Mouse (Mus musculus): ENCODE measurements around the gene Adcy6.

Adcy6 gene

DNA sequence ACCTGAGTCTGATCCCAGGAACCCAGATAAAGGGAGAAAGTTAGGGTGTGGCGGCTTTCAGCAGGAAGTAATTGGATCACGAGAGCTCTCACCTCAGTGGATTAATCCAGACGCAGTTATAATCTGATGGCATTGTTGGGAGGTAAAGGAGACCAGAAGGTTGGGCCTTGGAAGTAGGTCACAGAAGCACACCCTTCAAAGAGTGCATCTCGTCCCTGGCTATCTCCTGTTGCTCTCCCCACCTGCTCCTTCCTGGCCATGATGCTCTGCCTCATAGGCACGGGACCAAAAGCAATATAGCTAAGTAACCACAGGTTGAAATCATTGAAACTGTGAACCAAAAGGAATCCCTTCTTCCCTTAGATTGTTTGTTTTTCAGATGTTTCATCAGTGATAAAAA is 52.7 kb downstream of the Adcy6 start:
- no peak for DNase-seq (ENCODE audit: low read depth)

DNA sequence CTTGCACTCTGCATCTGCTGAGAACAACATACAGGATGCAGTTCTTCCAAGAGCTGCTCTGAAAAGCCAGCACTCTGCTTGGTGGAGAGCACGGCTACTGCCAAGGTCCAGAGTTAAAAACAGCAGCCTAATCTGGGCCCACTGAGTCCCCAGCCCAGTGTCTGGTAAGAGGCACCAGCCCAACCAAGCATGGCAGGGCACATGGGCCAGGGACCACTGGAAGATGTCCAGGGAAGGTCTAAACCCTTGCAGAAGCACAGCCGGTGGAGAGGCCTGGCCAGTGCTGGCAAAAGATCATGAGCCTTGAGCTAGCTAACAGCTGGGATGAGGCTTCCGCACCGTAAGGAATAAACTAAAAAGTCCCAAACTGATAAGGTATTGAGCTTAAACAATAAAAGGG is 54.0 kb downstream of the Adcy6 start:
- DNase-seq (ENCODE audit: low read depth) = no peak

DNA sequence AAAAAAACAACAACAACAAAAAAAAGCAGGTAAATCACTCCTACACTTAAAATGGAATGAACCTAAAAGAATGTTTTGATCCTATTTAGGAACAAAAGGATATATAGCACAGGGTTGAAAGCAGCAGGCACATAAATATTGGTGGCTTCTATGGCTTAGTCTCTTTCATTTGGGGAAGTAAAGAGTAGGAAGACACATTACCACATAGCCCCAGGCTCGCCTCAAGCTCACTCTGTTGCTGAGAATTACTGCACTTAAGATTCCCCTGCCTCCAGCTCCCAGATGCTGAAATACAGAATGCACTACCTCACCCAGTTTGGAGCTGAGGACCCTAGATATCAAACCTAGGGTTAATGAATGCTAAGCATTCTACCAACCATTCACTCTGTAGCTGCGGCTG is 57.1 kb downstream of the Adcy6 start:
- no peak for DNase-seq (ENCODE audit: low read depth)

DNA sequence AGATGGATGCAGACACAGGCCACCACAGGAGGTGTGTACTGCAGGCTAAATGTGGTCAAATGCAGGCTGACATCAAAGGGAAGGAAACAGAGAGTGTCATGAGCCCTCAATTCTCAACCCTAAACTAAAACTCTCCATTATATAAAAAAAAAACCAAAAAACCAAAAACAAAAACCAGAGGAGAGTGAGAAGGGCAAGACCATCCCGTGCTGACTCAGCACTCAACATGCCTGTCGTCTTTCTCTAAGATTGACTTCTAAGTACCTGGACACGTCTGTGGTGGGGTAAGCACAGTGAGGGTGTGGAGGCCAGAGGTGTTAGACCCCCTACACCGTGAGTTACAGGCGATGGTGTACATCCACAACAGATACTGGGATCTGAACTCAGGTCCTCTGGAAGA is 63.0 kb downstream of the Adcy6 start:
- DNase-seq (ENCODE audit: low read depth) = no peak

DNA sequence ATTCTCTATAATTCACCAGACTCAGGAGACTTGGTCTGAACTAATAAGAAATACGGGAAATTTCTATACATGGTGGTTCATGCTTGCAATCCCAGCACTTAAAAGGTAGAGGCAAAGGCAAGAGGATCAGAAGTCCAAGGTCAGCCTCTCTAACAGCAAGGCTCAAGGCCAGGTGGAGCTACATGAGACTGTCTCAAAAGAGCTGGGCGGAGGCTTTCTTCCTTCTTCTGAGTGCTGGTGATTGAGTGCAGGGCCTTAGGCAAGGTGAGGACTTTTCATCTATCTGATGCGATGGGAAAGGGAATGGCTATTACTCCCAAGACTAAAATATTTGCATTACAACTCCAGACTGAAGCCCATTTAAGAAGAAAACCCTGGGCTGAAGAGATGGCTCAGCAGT is 64.7 kb downstream of the Adcy6 start:
- DNase-seq (ENCODE audit: low read depth) = no peak

DNA sequence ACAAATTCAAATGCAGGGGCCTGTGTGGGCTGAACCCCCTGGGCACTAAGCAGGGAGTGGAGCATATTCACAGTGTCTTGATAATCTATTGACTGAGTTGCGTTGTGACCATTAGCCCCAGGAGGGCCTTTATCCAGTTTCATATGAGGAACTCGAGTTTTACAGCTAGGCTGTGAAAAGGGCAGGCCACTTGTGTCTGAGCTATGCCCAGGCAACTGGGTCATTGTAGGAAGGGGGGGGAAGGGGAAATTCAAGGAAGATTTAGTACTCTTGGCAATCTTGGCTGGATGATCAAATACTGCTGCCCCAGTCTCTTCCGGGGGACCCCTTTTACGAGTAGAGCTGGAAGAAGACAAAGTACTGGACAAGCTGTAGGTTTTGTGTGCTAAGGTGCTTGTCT is 66.5 kb downstream of the Adcy6 start:
- DNase-seq (ENCODE audit: low read depth) = no peak

DNA sequence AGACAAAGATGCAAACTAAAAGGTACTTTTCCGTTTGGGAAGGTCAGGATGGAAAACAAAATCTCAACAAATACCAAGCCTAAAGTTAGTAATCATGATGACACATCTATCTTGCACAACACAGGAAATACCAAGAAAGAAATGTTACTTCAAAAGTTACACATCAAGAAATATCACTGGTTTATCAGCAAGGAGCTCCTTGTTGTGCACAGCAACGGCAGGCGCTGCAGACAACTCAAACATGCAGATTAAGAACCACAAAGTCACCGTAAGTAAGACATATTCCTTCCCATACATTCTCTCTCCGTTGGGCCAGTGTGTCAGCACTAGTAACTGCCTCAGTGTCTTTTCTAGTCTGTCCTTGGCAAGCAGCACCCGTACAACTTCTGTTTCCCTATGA is 68.8 kb downstream of the Adcy6 start:
- DNase-seq (ENCODE audit: low read depth) = no peak

Data from induced T-regulatory cell, adult 2 months (primary cell).